Mouse (Mus musculus): Measurements from ENCODE around the gene Ttc27.

- TF ChIP-seq CTCF (IDR thresholded peaks at IDR 0.05; ENCODE audit: borderline replicate concordance, insufficient read depth, low read depth, low read length) = no peak
- TF ChIP-seq POLR2A (IDR thresholded peaks at IDR 0.05; ENCODE audit: borderline replicate concordance, insufficient read depth, low read length) = no peak
These were observed 378 bp upstream of the Ttc27 start for GRCm38 (mm10) chr17:74717091-74717617.
